Mouse (Mus musculus): ENCODE results near the gene Ppp1r16b. TPM values are rescaled to one million over a fixed set of nuclear protein-coding genes. Genes with fewer than 3 reads are reported as not detected.
A peak's percentile ranks its signal among the peaks of the same experiment; 100 is the strongest.

The Ppp1r16b gene
- 4.1 and 4.2 TPM in 2 replicates for polyA plus RNA-seq (2015; fragmentation: Nextera tagmentation; extraction: Ambion mirVana)

GRCm38 (mm10) chr2:158665098-158665497, at the start of gene Ppp1r16b:
Gene Ppp1r16b (plus strand): TSS chr2:158665398.
- no peak within 1 kb of the TSS for H3K27ac ChIP-seq
- H3K4me3 ChIP-seq (replicated peaks) = no peak within 1 kb of the TSS
- 62% methylated on average over 4 of the region's 4 CpGs for WGBS
- peaks cover 26% of the 10 kb centered on the region for H3K4me1 ChIP-seq (replicated peaks)
- no peak for ATAC-seq
- no peak within 1 kb of the TSS for H3K4me2 ChIP-seq (replicated peaks)
- H3K9ac ChIP-seq = no peak within 1 kb of the TSS
- H3K9me3 ChIP-seq = no peaks in the 10 kb centered on the region
- H3K36me3 ChIP-seq = no peaks in the 10 kb centered on the region
- peaks cover 43% of the 10 kb centered on the region for H3K27me3 ChIP-seq (replicated peaks)

GRCm38 (mm10) chr2:158615702-158616101, 49.5 kb upstream of the Ppp1r16b start:
- no peak overlapping the region for H3K27ac ChIP-seq
- no peak overlapping the region for H3K9ac ChIP-seq
- no peak overlapping the region for H3K4me3 ChIP-seq (replicated peaks)
- H3K4me1 ChIP-seq (replicated peaks) = peaks cover 10% of the 10 kb centered on the region
- ATAC-seq = no peak
- no peak overlapping the region for H3K4me2 ChIP-seq (replicated peaks)
- H3K36me3 ChIP-seq = no peaks in the 10 kb centered on the region
- WGBS = 5% methylated on average over 13 of the region's 13 CpGs
- H3K27me3 ChIP-seq (replicated peaks) = peaks cover 96% of the 10 kb centered on the region
- no peaks in the 10 kb centered on the region for H3K9me3 ChIP-seq

GRCm38 (mm10) chr2:158616296-158616695, 48.9 kb upstream of the Ppp1r16b start:
- Histone ChIP-seq H3K9me3 (no peaks in the 10 kb centered on the region), H3K9ac (no peak overlapping the region), H3K36me3 (no peaks in the 10 kb centered on the region), H3K4me1 (replicated peaks) (peaks cover 6% of the 10 kb centered on the region; the same call in 1 of the 2 replicates), H3K27ac (no peak overlapping the region), H3K4me3 (replicated peaks) (no peak overlapping the region), H3K27me3 (replicated peaks) (peaks cover 96% of the 10 kb centered on the region), H3K4me2 (replicated peaks) (no peak overlapping the region)
- no peak for ATAC-seq
- WGBS = 1% methylated on average over 12 of the region's 12 CpGs

GRCm38 (mm10) chr2:158616790-158617189, 48.4 kb upstream of the Ppp1r16b start:
- no peaks in the 10 kb centered on the region for H3K9me3 ChIP-seq
- no peak for ATAC-seq
- no peak overlapping the region for H3K9ac ChIP-seq
- no peaks in the 10 kb centered on the region for H3K36me3 ChIP-seq
- H3K4me3 ChIP-seq (replicated peaks) = no peak overlapping the region
- WGBS = 11% methylated on average over 11 of the region's 11 CpGs
- H3K27ac ChIP-seq = no peak overlapping the region
- H3K4me2 ChIP-seq (replicated peaks) = no peak overlapping the region
- peaks cover 6% of the 10 kb centered on the region; the same call in 1 of the 2 replicates for H3K4me1 ChIP-seq (replicated peaks)
- H3K27me3 ChIP-seq (replicated peaks) = peaks cover 95% of the 10 kb centered on the region

- peaks cover 21% of the 10 kb centered on the region for H3K27me3 ChIP-seq (replicated peaks)
- ATAC-seq = peak; percentile 98
- H3K9ac ChIP-seq = peak within 1 kb of the TSS; percentile 84
- H3K4me2 ChIP-seq (replicated peaks) = peak within 1 kb of the TSS; percentile 77
- WGBS = under 1% methylated on average over 39 of the region's 39 CpGs
- H3K36me3 ChIP-seq = peaks cover 3% of the 10 kb centered on the region; the same call in 1 of the 2 replicates
- no peaks in the 10 kb centered on the region for H3K9me3 ChIP-seq
- H3K27ac ChIP-seq = peak within 1 kb of the TSS; percentile 84
- peak within 1 kb of the TSS; percentile 91 for H3K4me3 ChIP-seq (replicated peaks)
- H3K4me1 ChIP-seq (replicated peaks) = 0 out of 2 replicates have a peak, but pooled peaks cover 5% of the 10 kb centered on the region
Observed at GRCm38 (mm10) chr2:158624718-158625222, 40.4 kb upstream of the Ppp1r16b start, which contains the start of gene Actr5. Gene Actr5 (plus strand): TSS chr2:158624888.

GRCm38 (mm10) chr2:158625231-158625630, 40.0 kb upstream of the Ppp1r16b start:
- peak overlapping the region; percentile 91 for H3K4me3 ChIP-seq (replicated peaks)
- ATAC-seq = peak; percentile 80
- H3K4me2 ChIP-seq (replicated peaks) = peak overlapping the region; percentile 77
- no peaks in the 10 kb centered on the region for H3K9me3 ChIP-seq
- 0 out of 2 replicates have a peak, but pooled peaks cover 5% of the 10 kb centered on the region for H3K4me1 ChIP-seq (replicated peaks)
- H3K27me3 ChIP-seq (replicated peaks) = peaks cover 16% of the 10 kb centered on the region
- H3K9ac ChIP-seq = peak overlapping the region; percentile 84
- WGBS = under 1% methylated on average over 38 of the region's 44 CpGs
- H3K36me3 ChIP-seq = peaks cover 5% of the 10 kb centered on the region; the same call in 1 of the 2 replicates
- H3K27ac ChIP-seq = peak overlapping the region; percentile 84

- 30% methylated on average over 8 of the region's 8 CpGs for WGBS
- peaks cover 13% of the 10 kb centered on the region for H3K27me3 ChIP-seq (replicated peaks)
- H3K4me1 ChIP-seq (replicated peaks) = 0 out of 2 replicates have a peak, but pooled peaks cover 5% of the 10 kb centered on the region
- H3K4me3 ChIP-seq (replicated peaks) = peak overlapping the region; percentile 91
- H3K4me2 ChIP-seq (replicated peaks) = peak overlapping the region; percentile 77
- no peak for ATAC-seq
- H3K9ac ChIP-seq = peak overlapping the region; percentile 84
- peaks cover 5% of the 10 kb centered on the region; the same call in 1 of the 2 replicates for H3K36me3 ChIP-seq
- H3K9me3 ChIP-seq = no peaks in the 10 kb centered on the region
- H3K27ac ChIP-seq = no peak overlapping the region
Observed at GRCm38 (mm10) chr2:158625697-158626096, 39.5 kb upstream of the Ppp1r16b start.

- no peak overlapping the region for H3K4me3 ChIP-seq (replicated peaks)
- H3K9ac ChIP-seq = no peak overlapping the region
- 71% methylated on average over 3 of the region's 3 CpGs for WGBS
- peaks cover 28% of the 10 kb centered on the region for H3K36me3 ChIP-seq
- 0 out of 2 replicates have a peak, but pooled peaks cover 5% of the 10 kb centered on the region for H3K4me1 ChIP-seq (replicated peaks)
- H3K27me3 ChIP-seq (replicated peaks) = no peaks in the 10 kb centered on the region
- no peaks in the 10 kb centered on the region for H3K9me3 ChIP-seq
- no peak overlapping the region for H3K27ac ChIP-seq
- H3K4me2 ChIP-seq (replicated peaks) = no peak overlapping the region
- ATAC-seq = no peak
Observed at GRCm38 (mm10) chr2:158628858-158629257, 36.3 kb upstream of the Ppp1r16b start.

- Histone ChIP-seq H3K4me1 (replicated peaks) (0 out of 2 replicates have a peak, but pooled peaks cover 5% of the 10 kb centered on the region), H3K4me2 (replicated peaks) (no peak overlapping the region), H3K27me3 (replicated peaks) (no peaks in the 10 kb centered on the region), H3K9ac (no peak overlapping the region), H3K36me3 (peaks cover 28% of the 10 kb centered on the region), H3K4me3 (replicated peaks) (no peak overlapping the region), H3K27ac (no peak overlapping the region), H3K9me3 (no peaks in the 10 kb centered on the region)
- WGBS = 58% methylated on average over 1 of the region's 1 CpGs
- ATAC-seq = no peak
Observed at GRCm38 (mm10) chr2:158629414-158629813, 35.8 kb upstream of the Ppp1r16b start.

GRCm38 (mm10) chr2:158631873-158632272, 33.3 kb upstream of the Ppp1r16b start:
- H3K27ac ChIP-seq = no peak overlapping the region
- H3K4me2 ChIP-seq (replicated peaks) = no peak overlapping the region
- H3K4me3 ChIP-seq (replicated peaks) = no peak overlapping the region
- H3K9me3 ChIP-seq = no peaks in the 10 kb centered on the region
- no peak overlapping the region for H3K9ac ChIP-seq
- no peaks in the 10 kb centered on the region for H3K4me1 ChIP-seq (replicated peaks)
- 87% methylated on average over 5 of the region's 5 CpGs for WGBS
- H3K36me3 ChIP-seq = peaks cover 45% of the 10 kb centered on the region
- no peak for ATAC-seq
- H3K27me3 ChIP-seq (replicated peaks) = no peaks in the 10 kb centered on the region

GRCm38 (mm10) chr2:158641869-158642268, 23.3 kb upstream of the Ppp1r16b start:
- Histone ChIP-seq H3K4me2 (replicated peaks) (no peak overlapping the region), H3K9me3 (no peaks in the 10 kb centered on the region), H3K4me1 (replicated peaks) (no peaks in the 10 kb centered on the region), H3K27me3 (replicated peaks) (no peaks in the 10 kb centered on the region), H3K27ac (no peak overlapping the region), H3K4me3 (replicated peaks) (no peak overlapping the region), H3K9ac (no peak overlapping the region), H3K36me3 (peaks cover 13% of the 10 kb centered on the region; the same call in 1 of the 2 replicates)
- WGBS = 12% methylated on average over 2 of the region's 2 CpGs
- ATAC-seq = no peak

GRCm38 (mm10) chr2:158642587-158642986, 22.6 kb upstream of the Ppp1r16b start:
- Histone ChIP-seq H3K4me3 (replicated peaks) (no peak overlapping the region), H3K36me3 (peaks cover 11% of the 10 kb centered on the region; the same call in 1 of the 2 replicates), H3K4me1 (replicated peaks) (no peaks in the 10 kb centered on the region), H3K27ac (no peak overlapping the region), H3K9ac (no peak overlapping the region), H3K27me3 (replicated peaks) (no peaks in the 10 kb centered on the region), H3K9me3 (no peaks in the 10 kb centered on the region), H3K4me2 (replicated peaks) (no peak overlapping the region)
- ATAC-seq = no peak
- 78% methylated on average over 2 of the region's 2 CpGs for WGBS

- no peak overlapping the region for H3K9ac ChIP-seq
- H3K27ac ChIP-seq = no peak overlapping the region
- H3K4me2 ChIP-seq (replicated peaks) = no peak overlapping the region
- 70% methylated on average over 3 of the region's 3 CpGs for WGBS
- peaks cover 3% of the 10 kb centered on the region; the same call in 1 of the 2 replicates for H3K36me3 ChIP-seq
- no peak overlapping the region for H3K4me3 ChIP-seq (replicated peaks)
- H3K27me3 ChIP-seq (replicated peaks) = no peaks in the 10 kb centered on the region
- no peaks in the 10 kb centered on the region for H3K4me1 ChIP-seq (replicated peaks)
- H3K9me3 ChIP-seq = no peaks in the 10 kb centered on the region
- ATAC-seq = no peak
Observed at GRCm38 (mm10) chr2:158643791-158644190, 21.4 kb upstream of the Ppp1r16b start.
